Mouse (Mus musculus) ES-E14 (cell line): ENCODE data around the gene Gp6. TPM values are rescaled to one million over a fixed set of nuclear protein-coding genes. Genes with fewer than 3 reads are reported as not detected.

Experiments
- DNase-seq: peaks from one replicate; pipeline ENCODE4 v3.0.0-alpha.2; 2013; ENCODE audit warnings: low read depth, low spot score
- H3K27ac ChIP-seq: 2 replicates; pipeline ENCODE4 v1.5.1; 2012; ENCODE audit warnings: low read depth, mild to moderate bottlenecking, low read length, moderate library complexity, mixed read lengths; ENCODE audit not compliant: poor library complexity, insufficient read depth, severe bottlenecking
- H3K36me3 ChIP-seq: 2 replicates; pipeline ENCODE4 v1.6.1; 2012; ENCODE audit warnings: mild to moderate bottlenecking, low read length, moderate library complexity, mixed read lengths; ENCODE audit not compliant: control insufficient read depth, poor library complexity, insufficient read depth, severe bottlenecking
- H3K4me1 ChIP-seq, 2 experiments: fragments of 150-350 bp in 1 of 2; sonication (generic) in 1 of 2; 2 replicates each; pipeline ENCODE4 v1.6.1; 2012; ENCODE audit warnings: low read length in 2 of 2, mild to moderate bottlenecking in 1 of 2, mixed read lengths in 1 of 2; ENCODE audit not compliant: control insufficient read depth in 2 of 2, insufficient read depth in 2 of 2, poor library complexity in 1 of 2
- H3K4me3 ChIP-seq, 2 experiments: fragments of 150-350 bp in 1 of 2; sonication (generic) in 1 of 2; 2 replicates each; pipeline ENCODE4 v1.5.1; 2012; ENCODE audit warnings: low read length in 2 of 2, low read depth in 1 of 2, mild to moderate bottlenecking in 1 of 2, mixed read lengths in 1 of 2; ENCODE audit not compliant: insufficient read depth in 1 of 2, poor library complexity in 1 of 2, severe bottlenecking in 1 of 2
- H3K9ac ChIP-seq: 2 replicates; pipeline ENCODE4 v1.6.1; 2012; ENCODE audit warnings: low read depth, mild to moderate bottlenecking, low read length, mixed read lengths; ENCODE audit not compliant: poor library complexity, insufficient read depth, severe bottlenecking
- H3K9me3 ChIP-seq: fragments of 150-350 bp; sonication (generic); 2 replicates; pipeline ENCODE4 v1.6.1; 2012; ENCODE audit warnings: low read depth, mild to moderate bottlenecking, low read length; ENCODE audit not compliant: control insufficient read depth, insufficient read depth
- CHD2 ChIP-seq: IDR thresholded peaks from 2 replicates; pipeline ENCODE4 v1.6.1; 2014; ENCODE audit warnings: mild to moderate bottlenecking, low read depth, low read length, inconsistent platforms
- HCFC1 ChIP-seq: IDR thresholded peaks from 2 replicates; pipeline ENCODE4 v1.6.1; 2012; ENCODE audit warnings: low read length, inconsistent platforms, borderline replicate concordance; ENCODE audit not compliant: insufficient read depth
- MAFK ChIP-seq: IDR thresholded peaks from 2 replicates; pipeline ENCODE4 v1.6.1; 2014; ENCODE audit warnings: mild to moderate bottlenecking, low read depth, low read length, inconsistent platforms; ENCODE audit not compliant: insufficient read depth
- ZC3H11A ChIP-seq: IDR thresholded peaks from 2 replicates; pipeline ENCODE4 v1.6.1; 2012; ENCODE audit warnings: low read depth, mild to moderate bottlenecking, inconsistent platforms, low read length, borderline replicate concordance
- ZNF384 ChIP-seq: IDR thresholded peaks from 2 replicates; pipeline ENCODE4 v1.6.1; 2012; ENCODE audit warnings: low read depth, low read length, inconsistent platforms
- in situ Hi-C, 2 experiments: fragments of 600-800 bp; cut with MboI; formaldehyde crosslinking; loops; one replicate each; pipeline ENCODE4 v1.15.1; 2025; ENCODE audit warnings: low sequenced_read_pairs in 2 of 2, inconsistent platforms in 1 of 2; ENCODE audit not compliant: unreplicated experiment in 2 of 2
- total RNA-seq: library from RNA; depleted of rRNA; stranded (reverse); fragments of 300-350 nt; gene quantifications from 2 replicates; pipeline ENCODE4 v1.2.3, GENCODE M21; 2012; rRNA removed

The Gp6 gene
- not detected in 2 replicates for total RNA-seq

DNA sequence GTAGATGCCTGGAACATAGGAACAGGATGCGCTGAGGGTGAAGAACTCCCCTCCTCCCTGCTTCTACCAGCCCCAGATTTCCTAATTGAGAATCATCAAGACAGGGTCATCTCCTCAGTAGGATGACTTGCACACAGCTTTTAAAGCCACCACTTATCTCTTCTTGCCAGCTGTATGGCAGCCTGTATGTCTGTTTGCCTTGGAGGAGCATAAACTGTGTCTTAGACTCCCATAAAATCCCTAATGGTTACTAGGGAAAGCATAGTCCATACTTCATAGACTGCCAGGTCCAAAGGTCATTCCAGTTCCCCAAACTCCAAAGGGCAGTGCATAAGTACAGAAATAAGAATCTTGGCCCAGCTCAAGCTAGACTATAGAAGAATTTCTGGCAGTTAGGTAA, at the start of gene Gp6:
Gene Gp6, minus strand, starts transcription at position 15 of the 400 bp plus-strand sequence.
- H3K27ac ChIP-seq, result no peak within 1 kb of the TSS
- no peaks in the 10 kb centered on the region for H3K4me1 ChIP-seq
- DNase-seq, result no peak
- no peaks in the 10 kb centered on the region for H3K9me3 ChIP-seq
- in situ Hi-C loops, result no loop called here
- no peak within 1 kb of the TSS for H3K9ac ChIP-seq
- TF ChIP-seq HCFC1 (no peak), ZNF384 (no peak), CHD2 (no peak), MAFK (no peak), ZC3H11A (no peak)
- no peaks in the 10 kb centered on the region for H3K36me3 ChIP-seq
- no peak within 1 kb of the TSS for H3K4me3 ChIP-seq

DNA sequence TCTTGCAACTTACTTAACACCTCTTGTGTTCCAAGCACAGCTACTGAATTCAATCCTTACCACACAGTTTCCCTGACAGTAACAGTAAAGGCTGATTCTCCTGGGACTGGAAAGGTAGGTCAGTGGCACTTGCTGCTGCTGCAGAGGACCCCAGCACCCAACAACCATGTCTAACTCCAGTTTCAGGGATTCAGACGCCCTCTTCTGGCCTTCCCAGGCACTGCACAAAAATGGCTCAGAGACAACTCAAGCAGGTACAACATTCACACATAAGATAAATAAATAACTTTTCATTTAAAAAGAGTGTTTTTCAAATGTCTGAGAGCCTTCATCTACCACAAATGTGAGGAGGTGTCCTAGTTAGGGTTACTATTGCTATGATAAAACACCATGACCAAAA, 49.6 kb upstream of the Gp6 start:
- H3K4me1 ChIP-seq, result peaks cover 1 to 7% of the 10 kb centered on the region in 2 experiments; a peak in 2 of 4 replicates
- no peak overlapping the region for H3K4me3 ChIP-seq
- in situ Hi-C loops, result loop anchor here in 1 of 2 experiments (25.0 kb wide), 1 partner anchor 310 kb away; the partner anchor contains the start of gene Leng8
- no peak overlapping the region for H3K27ac ChIP-seq
- no peaks in the 10 kb centered on the region for H3K9me3 ChIP-seq
- no peak for TF ChIP-seq MAFK
- peak; percentile 9; the same call in 1 of the 2 replicates for TF ChIP-seq ZC3H11A
- no peak for DNase-seq
- H3K36me3 ChIP-seq, result peaks cover 15% of the 10 kb centered on the region; the same call in 1 of the 2 replicates
- H3K9ac ChIP-seq, result no peak overlapping the region

DNA sequence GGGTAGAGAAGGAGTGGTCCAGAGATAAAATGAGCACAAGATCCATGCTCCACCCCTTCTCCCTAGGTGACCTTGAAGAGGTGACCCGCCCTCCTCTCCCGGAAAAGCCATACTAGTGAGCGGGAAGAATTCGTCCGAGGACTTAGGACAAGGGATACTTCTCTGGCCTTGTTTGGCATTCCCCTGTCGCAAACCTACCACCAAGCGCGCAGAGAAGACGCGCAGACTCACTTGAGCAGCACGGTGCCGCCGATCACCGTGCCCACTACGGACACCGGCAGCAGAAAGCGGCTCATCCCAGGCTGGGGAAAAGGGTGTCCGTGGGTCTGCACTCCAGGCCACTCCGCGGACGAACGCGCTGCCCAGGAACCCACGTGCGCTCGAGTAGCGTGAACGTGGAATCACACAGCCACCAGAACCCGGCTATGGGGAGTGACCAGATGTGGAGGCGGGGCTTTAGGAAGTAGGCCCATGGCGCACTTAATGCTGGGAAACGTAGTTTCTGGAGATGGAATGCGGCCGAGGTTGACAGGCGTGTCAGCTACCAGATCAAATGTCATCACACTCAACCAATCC, 47.8 kb upstream of the Gp6 start, which contains the start of gene Rdh13:
Gene Rdh13, minus strand, starts transcription at position 434 of the 576 bp plus-strand sequence.
- H3K36me3 ChIP-seq, result peaks cover 27% of the 10 kb centered on the region
- in situ Hi-C loops, result loop anchor here in 1 of 2 experiments (25.0 kb wide), 1 partner anchor 308 kb away; the partner anchor contains the start of gene Leng8
- H3K4me1 ChIP-seq, result peaks cover 1 to 13% of the 10 kb centered on the region in 2 experiments; a peak in 2 of 4 replicates
- TF ChIP-seq CHD2, result no peak
- TF ChIP-seq HCFC1, result peak; percentile 91
- no peak for TF ChIP-seq MAFK
- TF ChIP-seq ZNF384, result no peak
- TF ChIP-seq ZC3H11A, result no peak
- peak within 1 kb of the TSS; percentile 85 for H3K9ac ChIP-seq
- H3K4me3 ChIP-seq, result peak within 1 kb of the TSS; percentile 77 to 99
- H3K27ac ChIP-seq, result peak within 1 kb of the TSS; percentile 69
- peak; percentile 89 for DNase-seq
- H3K9me3 ChIP-seq, result no peaks in the 10 kb centered on the region

DNA sequence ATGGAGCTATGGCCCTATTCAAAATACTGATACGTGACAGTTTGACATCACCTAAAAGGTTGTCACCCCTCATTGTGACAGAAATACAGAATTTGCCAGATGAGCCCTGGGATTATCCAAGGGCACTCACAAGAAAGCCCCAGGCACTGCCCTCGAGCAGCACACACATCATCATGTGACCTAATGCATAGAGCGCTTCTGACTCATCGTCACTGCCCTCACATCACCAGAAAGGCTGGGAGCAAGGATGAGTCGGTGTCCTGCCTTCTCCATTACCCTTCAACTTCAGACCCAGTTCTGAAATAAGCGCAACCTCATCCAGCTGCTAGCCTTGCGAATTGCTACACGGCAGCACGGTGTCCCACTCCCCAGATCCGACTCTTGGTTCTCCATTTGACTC, 43.0 kb upstream of the Gp6 start:
- H3K9ac ChIP-seq, result no peak overlapping the region
- DNase-seq, result no peak
- H3K36me3 ChIP-seq, result peaks cover 38% of the 10 kb centered on the region
- H3K4me3 ChIP-seq, result no peak overlapping the region
- H3K27ac ChIP-seq, result peak overlapping the region; percentile 3; the same call in 1 of the 2 replicates
- peaks cover 0 to 11% of the 10 kb centered on the region in 2 experiments; a peak in 2 of 4 replicates for H3K4me1 ChIP-seq
- in situ Hi-C loops, result loop anchor here in 1 of 2 experiments (25.0 kb wide), 1 partner anchor 303 kb away; the partner anchor contains the start of gene Leng8
- no peak for TF ChIP-seq MAFK
- TF ChIP-seq HCFC1, result no peak
- no peak for TF ChIP-seq ZNF384
- no peak for TF ChIP-seq ZC3H11A
- TF ChIP-seq CHD2, result no peak
- H3K9me3 ChIP-seq, result no peaks in the 10 kb centered on the region
